Mouse (Mus musculus) bone marrow, adult 2 months (tissue): Measurements from ENCODE around the gene Aasdh.

Experiments used
- CTCF ChIP-seq: fragments of 200-500 bp; IDR thresholded peaks from 2 replicates; pipeline ENCODE4 v1.5.1; 2011; ENCODE audit warnings: low read length, control low read depth; ENCODE audit not compliant: control insufficient read depth, insufficient read depth
- POLR2A ChIP-seq: fragments of 200-500 bp; IDR thresholded peaks from 2 replicates; pipeline ENCODE4 v1.6.1; 2011; ENCODE audit warnings: low read depth, mild to moderate bottlenecking, control low read depth, low read length, borderline replicate concordance; ENCODE audit not compliant: control insufficient read depth

- TF ChIP-seq CTCF (no peak), POLR2A (no peak)
These were observed 58.2 kb downstream of the Aasdh start for GRCm38 (mm10) chr5:76847106-76847505.
